Mouse (Mus musculus) stomach, postnatal 0 days (tissue): ENCODE results near the gene Rps11. TPM values are rescaled to one million over a fixed set of nuclear protein-coding genes. Genes with fewer than 3 reads are reported as not detected.

Experiments
- ATAC-seq: fragments of 200-750 bp; cut with Nextera tagmentation; 2 replicates; pipeline ENCODE4 v1.8.0; 2017; ENCODE audit not compliant: low FRiP score, low TSS enrichment
- DNase-seq: peaks from one replicate; pipeline ENCODE4 v3.0.0-alpha.2; 2016; ENCODE audit warnings: low spot score
- H3K27ac ChIP-seq: fragments of 300-500 bp; sonication (generic); replicated peaks from 2 replicates; pipeline ENCODE4 v1.5.1; 2014; ENCODE audit warnings: mild to moderate bottlenecking, control low read depth
- H3K27me3 ChIP-seq: fragments of 300-500 bp; sonication (generic); 2 replicates; pipeline ENCODE4 v1.6.1; 2014; ENCODE audit warnings: low read length; ENCODE audit not compliant: control insufficient read depth, insufficient read depth
- H3K36me3 ChIP-seq: fragments of 300-500 bp; sonication (generic); 2 replicates; pipeline ENCODE4 v1.6.1; 2014; ENCODE audit warnings: low read length, mixed read lengths; ENCODE audit not compliant: control insufficient read depth, insufficient read depth
- H3K4me1 ChIP-seq: fragments of 300-500 bp; sonication (generic); replicated peaks from 2 replicates; pipeline ENCODE4 v1.6.1; 2014; ENCODE audit warnings: antibody characterized with exemption; ENCODE audit not compliant: control insufficient read depth, insufficient read depth
- H3K4me2 ChIP-seq: fragments of 300-500 bp; sonication (generic); replicated peaks from 2 replicates; pipeline ENCODE4 v1.6.1; 2014; ENCODE audit warnings: low read depth, mild to moderate bottlenecking, control low read depth, moderate library complexity
- H3K4me3 ChIP-seq: fragments of 300-500 bp; sonication (generic); 2 replicates; pipeline ENCODE4 v1.5.1; 2014; ENCODE audit warnings: low read depth, low read length, control low read depth
- H3K9ac ChIP-seq: fragments of 300-500 bp; sonication (generic); 2 replicates; pipeline ENCODE4 v1.6.1; 2014; ENCODE audit warnings: mild to moderate bottlenecking, low read length, control low read depth, mixed read lengths
- H3K9me3 ChIP-seq: fragments of 300-500 bp; sonication (generic); 2 replicates; pipeline ENCODE4 v1.6.1; 2016; ENCODE audit warnings: low read length; ENCODE audit not compliant: control insufficient read depth
- CTCF ChIP-seq: IDR thresholded peaks from 2 replicates; pipeline ENCODE4 v1.5.1; 2016; ENCODE audit warnings: antibody characterized with exemption, low read depth, mild to moderate bottlenecking, moderate library complexity
- EP300 ChIP-seq: optimal IDR thresholded peaks from 2 replicates; pipeline ENCODE3; 2016; ENCODE audit warnings: antibody characterized with exemption
- WGBS: fragments of 180-500 bp; shearing (Covaris S2); extraction: QIAGEN DNeasy Blood & Tissue Kit; methylation state at CpG from one replicate; pipeline ENCODE4 v1.1.7; 2014; 5-methylcytosine and 5-hydroxymethylcytosine counted together
- microRNA counts: library from miRNA; unstranded; fragments of <30 nt; microRNA quantifications from one replicate; lab custom pipeline; 2015
- microRNA-seq: library from miRNA; unstranded; fragments of <30 nt; microRNA quantifications from one replicate; pipeline ENCODE4, GENCODE M21; 2016
- polyA plus RNA-seq: library from polyadenylated mRNA; unstranded; fragments of >200 nt; fragmentation: Nextera tagmentation; extraction: Ambion mirVana; gene quantifications from 2 replicates; pipeline ENCODE4 v1.2.1, GENCODE M21; 2015

Rps11 gene
- polyA plus RNA-seq, 1 experiment from 2014 or later: 1,191 TPM

- H3K4me2 ChIP-seq: no peak overlapping the region
- no peak for DNase-seq
- WGBS: 70% methylated on average over 4 of the region's 4 CpGs
These were observed 48.8 kb downstream of the Rps11 start for GRCm38 (mm10) chr7:45075405-45075804.

DNA sequence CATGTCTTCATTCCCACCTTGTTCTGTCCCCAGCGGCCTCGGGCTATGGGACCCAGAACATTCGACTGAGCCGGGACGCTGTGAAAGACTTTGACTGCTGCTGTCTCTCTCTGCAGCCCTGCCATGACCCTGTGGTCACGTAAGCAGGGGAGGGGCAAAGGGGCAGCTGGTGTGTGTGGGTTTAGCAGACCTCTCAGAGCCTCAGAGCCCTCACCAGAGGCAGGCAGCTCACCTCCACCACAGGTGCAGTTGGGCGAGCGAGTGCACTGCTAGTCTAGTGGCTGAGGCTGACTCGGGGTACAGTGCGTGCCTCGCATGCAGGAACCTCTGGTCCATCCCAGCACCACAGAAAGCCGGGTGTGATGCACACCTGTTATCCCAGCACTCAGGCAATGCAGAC lies 50.3 kb downstream of the Rps11 start:
- Histone ChIP-seq H3K36me3 (peaks cover 9% of the 10 kb centered on the region; the same call in 1 of the 2 replicates), H3K9me3 (no peaks in the 10 kb centered on the region), H3K27ac (no peak overlapping the region), H3K4me1 (no peaks in the 10 kb centered on the region), H3K4me2 (no peak overlapping the region), H3K27me3 (no peaks in the 10 kb centered on the region), H3K4me3 (no peak overlapping the region), H3K9ac (no peak overlapping the region)
- ATAC-seq: no peak
- DNase-seq: no peak
- TF ChIP-seq CTCF (no peak), EP300 (no peak)
- WGBS: 92% methylated on average over 12 of the region's 12 CpGs

More at GRCm38 (mm10) chr7:45075405-45075804, 48.8 kb downstream of the Rps11 start:
- peak; percentile 16; the same call in 1 of the 2 replicates for ATAC-seq
- no peak overlapping the region for H3K27ac ChIP-seq
- peaks cover 9% of the 10 kb centered on the region; the same call in 1 of the 2 replicates for H3K36me3 ChIP-seq
- no peak overlapping the region for H3K9ac ChIP-seq
- H3K27me3 ChIP-seq: no peaks in the 10 kb centered on the region
- no peak overlapping the region for H3K4me3 ChIP-seq
- H3K9me3 ChIP-seq: no peaks in the 10 kb centered on the region
- no peak for TF ChIP-seq EP300
- no peak for TF ChIP-seq CTCF
- H3K4me1 ChIP-seq: no peaks in the 10 kb centered on the region

DNA sequence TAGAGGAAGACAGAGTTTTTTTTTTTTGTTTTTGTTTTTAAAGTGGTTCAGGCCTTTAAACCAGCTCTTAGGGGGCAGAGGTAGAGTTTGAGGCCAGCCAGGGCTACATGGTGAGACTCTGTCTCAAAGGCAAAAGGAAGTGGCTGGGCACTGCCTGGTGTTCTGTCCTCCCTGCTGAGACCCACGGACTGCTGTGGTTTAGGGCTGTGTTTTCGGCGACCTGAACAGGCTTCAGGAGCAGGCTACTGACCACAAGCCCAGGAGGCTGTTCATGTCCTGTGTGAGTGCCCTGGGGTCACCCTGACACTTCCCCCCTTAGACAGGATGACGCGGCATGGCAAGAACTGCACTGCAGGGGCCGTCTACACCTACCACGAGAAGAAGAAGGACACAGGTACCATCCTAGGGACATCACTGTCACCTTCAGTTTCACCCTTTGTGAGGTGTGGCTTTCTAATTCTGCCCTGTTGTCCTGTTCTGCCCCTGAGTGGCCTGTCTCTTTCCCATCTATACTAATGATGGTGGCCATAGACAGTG lies 51.0 kb downstream of the Rps11 start:
- Histone ChIP-seq H3K4me3 (no peak overlapping the region), H3K9me3 (no peaks in the 10 kb centered on the region), H3K36me3 (peaks cover 9% of the 10 kb centered on the region; the same call in 1 of the 2 replicates), H3K9ac (no peak overlapping the region), H3K27me3 (no peaks in the 10 kb centered on the region), H3K4me2 (no peak overlapping the region), H3K27ac (no peak overlapping the region), H3K4me1 (no peaks in the 10 kb centered on the region)
- no peak for ATAC-seq
- TF ChIP-seq EP300 (no peak), CTCF (no peak)
- no peak for DNase-seq
- 85% methylated on average over 7 of the region's 7 CpGs for WGBS

MicroRNAs within 50 kb of the gene (microRNA counts, 519-probe panel; counts per million panel counts)
- 4,366 counts per million, percentile 41 among the panel's probes with 10 or more counts for microRNA mmu-miR-150 (lab: Ali Mortazavi, UCI)

Small RNA genes within 50 kb of the gene (microRNA-seq; reads per million reads assigned to microRNA genes)
- gene Mir150: 51.1 reads per million, percentile 36 among the genes with 10 or more reads in this experiment
- gene Mir5121: 15.8 reads per million, percentile 23 among the genes with 10 or more reads in this experiment
- gene Mir7055: not detected

Other genes with a start within 250 kb of the Rps11 start
- gene Med25, start 231.7 kb downstream of the Rps11 start, polyA plus RNA-seq: 64.4 and 75.3 TPM in 2 replicates
- 13.1 and 15.6 TPM in 2 replicates for gene Fuz, start 228.4 kb downstream of the Rps11 start, polyA plus RNA-seq
- 29.3 and 33.9 TPM in 2 replicates for gene Ap2a1, start 194.9 kb downstream of the Rps11 start, polyA plus RNA-seq
- 0.08 TPM in 1 of 2 replicates, not detected in the other for gene Tsks, start 181.2 kb downstream of the Rps11 start, polyA plus RNA-seq
- gene Cpt1c, start 149.6 kb downstream of the Rps11 start, polyA plus RNA-seq: 5.6 and 7.3 TPM in 2 replicates
- gene Prmt1, start 137.9 kb downstream of the Rps11 start, polyA plus RNA-seq: 181 and 185 TPM in 2 replicates
- 55.7 and 59.8 TPM in 2 replicates for gene Irf3, start 126.8 kb downstream of the Rps11 start, polyA plus RNA-seq
- gene Bcl2l12, start 125.7 kb downstream of the Rps11 start, polyA plus RNA-seq: 23.0 and 23.4 TPM in 2 replicates
- gene Scaf1, start 108.1 kb downstream of the Rps11 start, polyA plus RNA-seq: 14.9 and 18.6 TPM in 2 replicates
- gene Rras, start 106.5 kb downstream of the Rps11 start, polyA plus RNA-seq: 81.5 and 87.2 TPM in 2 replicates
- gene Prr12, start 71.6 kb downstream of the Rps11 start, polyA plus RNA-seq: 3.4 and 3.8 TPM in 2 replicates
- 43.0 and 44.1 TPM in 2 replicates for gene Nosip, start 62.0 kb downstream of the Rps11 start, polyA plus RNA-seq
- 33.6 and 37.4 TPM in 2 replicates for gene Prrg2, start 61.8 kb downstream of the Rps11 start, polyA plus RNA-seq
- gene Rcn3, start 32.2 kb downstream of the Rps11 start, polyA plus RNA-seq: 157 and 176 TPM in 2 replicates
- gene Fcgrt, start 20.6 kb downstream of the Rps11 start, polyA plus RNA-seq: 76.1 and 76.9 TPM in 2 replicates
- 1,442 and 1,485 TPM in 2 replicates for gene Rpl13a, start 4.3 kb upstream of the Rps11 start, polyA plus RNA-seq
- gene Gm45713, start 11.8 kb upstream of the Rps11 start, polyA plus RNA-seq: 0.17 and 1.1 TPM in 2 replicates
- gene Flt3l, start 12.0 kb upstream of the Rps11 start, polyA plus RNA-seq: 2.2 and 2.3 TPM in 2 replicates
- 48.8 and 49.0 TPM in 2 replicates for gene Pih1d1, start 29.9 kb upstream of the Rps11 start, polyA plus RNA-seq
- gene Aldh16a1, start 30.1 kb upstream of the Rps11 start, polyA plus RNA-seq: 24.6 and 25.6 TPM in 2 replicates
- gene Slc17a7, start 39.5 kb upstream of the Rps11 start, polyA plus RNA-seq: 0.07 TPM in 1 of 2 replicates, not detected in the other
- gene Gfy, start 55.1 kb upstream of the Rps11 start, polyA plus RNA-seq: not detected in 2 replicates
- not detected in 2 replicates for gene Pth2, start 56.6 kb upstream of the Rps11 start, polyA plus RNA-seq
- gene Ccdc155, start 80.5 kb upstream of the Rps11 start, polyA plus RNA-seq: 0.07 and 0.13 TPM in 2 replicates
- gene Dkkl1, start 87.7 kb upstream of the Rps11 start, polyA plus RNA-seq: 48.4 TPM in 2 replicates
- 26.8 and 29.5 TPM in 2 replicates for gene Tead2, start 91.3 kb upstream of the Rps11 start, polyA plus RNA-seq
- 1.5 and 1.8 TPM in 2 replicates for gene Cd37, start 114.7 kb upstream of the Rps11 start, polyA plus RNA-seq
- gene Slc6a16, start 116.6 kb upstream of the Rps11 start, polyA plus RNA-seq: 0.07 and 0.18 TPM in 2 replicates
- gene Slc6a21, start 153.1 kb upstream of the Rps11 start, polyA plus RNA-seq: not detected in 2 replicates
- gene Trpm4, start 209.3 kb upstream of the Rps11 start, polyA plus RNA-seq: 22.7 and 23.7 TPM in 2 replicates
- gene Hrc, start 210.9 kb upstream of the Rps11 start, polyA plus RNA-seq: 0.80 and 0.85 TPM in 2 replicates
- gene Ppfia3, start 242.6 kb upstream of the Rps11 start, polyA plus RNA-seq: 6.0 and 7.1 TPM in 2 replicates
- 5.9 and 6.1 TPM in 2 replicates for gene Lin7b, start 246.1 kb upstream of the Rps11 start, polyA plus RNA-seq